Mouse (Mus musculus) CH12.LX (cell line): Measurements from ENCODE around the gene Mrpl36. TPM values are rescaled to one million over a fixed set of nuclear protein-coding genes. Genes with fewer than 3 reads are reported as not detected.

Source experiments
- DNase-seq: peaks from one replicate; pipeline ENCODE4 v3.0.0-alpha.2; 2013; ENCODE audit errors: extremely low read depth
- H3K27ac ChIP-seq: 2 replicates; pipeline ENCODE4 v1.5.1; 2012; ENCODE audit warnings: low read depth, mild to moderate bottlenecking, control low read depth, moderate library complexity; ENCODE audit not compliant: insufficient read depth
- H3K27me3 ChIP-seq: replicated peaks from 2 replicates; pipeline ENCODE3; 2012; ENCODE audit warnings: inconsistent platforms
- H3K36me3 ChIP-seq, 2 experiments: replicated peaks in 1 of 2; 2 replicates each; pipeline versions ENCODE3 to v1.6.1; 2012; ENCODE audit warnings: inconsistent platforms in 1 of 2, low read length in 1 of 2, mild to moderate bottlenecking in 1 of 2, mixed read lengths in 1 of 2, moderate library complexity in 1 of 2; ENCODE audit not compliant: control insufficient read depth in 1 of 2, insufficient read depth in 1 of 2
- H3K4me1 ChIP-seq, 2 experiments: 2 replicates each; pipeline ENCODE4 v1.6.1; 2012; ENCODE audit warnings: inconsistent platforms in 1 of 2, moderate library complexity in 1 of 2; ENCODE audit not compliant: insufficient read depth in 2 of 2, control insufficient read depth in 1 of 2
- H3K4me2 ChIP-seq: 2 replicates; pipeline ENCODE4 v1.6.1; 2012; ENCODE audit warnings: low read depth, mild to moderate bottlenecking, control low read depth; ENCODE audit not compliant: poor library complexity, insufficient read depth, severe bottlenecking
- H3K4me3 ChIP-seq, 3 experiments: fragments of 150-350 bp in 1 of 3; sonication (generic) in 1 of 3; replicated peaks in 1 of 3; 2 replicates each; pipeline versions ENCODE3 to v1.5.1; 2011 to 2012; ENCODE audit warnings: low read depth in 2 of 3, low read length in 2 of 3, mild to moderate bottlenecking in 2 of 3, moderate library complexity in 2 of 3, control low read depth in 1 of 3, improper control_type of control experiment in 1 of 3, inconsistent platforms in 1 of 3, mixed read lengths in 1 of 3; ENCODE audit not compliant: poor library complexity in 1 of 3
- H3K79me2 ChIP-seq: replicated peaks from 2 replicates; pipeline ENCODE4 v1.6.1; 2012; ENCODE audit warnings: mild to moderate bottlenecking, moderate library complexity; ENCODE audit not compliant: control insufficient read depth, poor library complexity, insufficient read depth, severe bottlenecking; ENCODE audit errors: extremely low read depth
- H3K9ac ChIP-seq: 2 replicates; pipeline ENCODE4 v1.6.1; 2012; ENCODE audit warnings: low read depth, mild to moderate bottlenecking, control low read depth, moderate library complexity; ENCODE audit not compliant: insufficient read depth
- H3K9me3 ChIP-seq: replicated peaks from 2 replicates; pipeline ENCODE3; 2012; ENCODE audit warnings: low read length, inconsistent platforms, mixed read lengths
- BHLHE40 ChIP-seq: IDR thresholded peaks from 2 replicates; pipeline ENCODE4 v1.6.1; 2011; ENCODE audit warnings: mild to moderate bottlenecking, low read depth, low read length, improper control_type of control experiment
- CHD1 ChIP-seq: IDR thresholded peaks from 2 replicates; pipeline ENCODE4 v1.6.1; 2012; ENCODE audit warnings: low read depth, low read length, improper control_type of control experiment, inconsistent platforms
- CHD2 ChIP-seq: IDR thresholded peaks from 2 replicates; pipeline ENCODE4 v1.6.1; 2011; ENCODE audit warnings: low read length, improper control_type of control experiment
- CTCF ChIP-seq, 2 experiments: IDR thresholded peaks in 1 of 2; conservative IDR thresholded peaks in 1 of 2; 2 replicates each; pipeline ENCODE4 v1.5.1; 2011 to 2012; ENCODE audit warnings: low read depth in 2 of 2, low read length in 2 of 2, improper control_type of control experiment in 1 of 2, inconsistent platforms in 1 of 2, mild to moderate bottlenecking in 1 of 2, moderate library complexity in 1 of 2
- E2F4 ChIP-seq: IDR thresholded peaks from 2 replicates; pipeline ENCODE4 v1.6.1; 2011; ENCODE audit warnings: low read depth, low read length, improper control_type of control experiment; ENCODE audit not compliant: insufficient replicate concordance
- GABPA ChIP-seq: IDR thresholded peaks from 2 replicates; pipeline ENCODE4 v1.6.1; 2012; ENCODE audit warnings: low read depth, low read length, improper control_type of control experiment, inconsistent platforms; ENCODE audit not compliant: insufficient replicate concordance
- IRF4 ChIP-seq: IDR thresholded peaks from 2 replicates; pipeline ENCODE4 v1.6.1; 2014; ENCODE audit warnings: low read depth, mild to moderate bottlenecking, inconsistent platforms, low read length, improper control_type of control experiment
- KAT2A ChIP-seq: IDR thresholded peaks from 2 replicates; pipeline ENCODE4 v1.6.1; 2012; ENCODE audit warnings: low read length, improper control_type of control experiment, inconsistent platforms; ENCODE audit not compliant: insufficient replicate concordance
- MAFK ChIP-seq: IDR thresholded peaks from 2 replicates; pipeline ENCODE4 v1.6.1; 2011; ENCODE audit warnings: low read length, improper control_type of control experiment; ENCODE audit not compliant: insufficient replicate concordance
- MAX ChIP-seq: IDR thresholded peaks from 2 replicates; pipeline ENCODE4 v1.6.1; 2011; ENCODE audit warnings: low read length, improper control_type of control experiment
- MAZ ChIP-seq: IDR thresholded peaks from 2 replicates; pipeline ENCODE4 v1.6.1; 2012; ENCODE audit warnings: low read depth, mild to moderate bottlenecking, inconsistent platforms, low read length, improper control_type of control experiment, moderate library complexity
- MEF2A ChIP-seq: IDR thresholded peaks from 2 replicates; pipeline ENCODE4 v1.6.1; 2014; ENCODE audit warnings: low read depth, mild to moderate bottlenecking, inconsistent platforms, low read length, improper control_type of control experiment, borderline replicate concordance
- MXI1 ChIP-seq: IDR thresholded peaks from 2 replicates; pipeline ENCODE4 v1.6.1; 2011; ENCODE audit warnings: mild to moderate bottlenecking, low read depth, low read length, improper control_type of control experiment
- NELFE ChIP-seq: IDR thresholded peaks from 2 replicates; pipeline ENCODE4 v1.6.1; 2011; ENCODE audit warnings: low read depth, low read length, improper control_type of control experiment
- NRF1 ChIP-seq: IDR thresholded peaks from 2 replicates; pipeline ENCODE4 v1.6.1; 2014; ENCODE audit warnings: low read depth, mild to moderate bottlenecking, inconsistent platforms, low read length, improper control_type of control experiment, moderate library complexity
- PAX5 ChIP-seq: IDR thresholded peaks from 2 replicates; pipeline ENCODE4 v1.6.1; 2012; ENCODE audit warnings: low read length, inconsistent platforms, mixed read lengths
- POLR2A ChIP-seq: IDR thresholded peaks from 2 replicates; pipeline ENCODE4 v1.6.1; 2011; ENCODE audit warnings: low read depth, mild to moderate bottlenecking, improper control_type of control experiment, low read length
- TBP ChIP-seq: conservative IDR thresholded peaks from 2 replicates; pipeline ENCODE4 v1.6.1; 2011; ENCODE audit warnings: low read depth, low read length, improper control_type of control experiment
- UBTF ChIP-seq: IDR thresholded peaks from 2 replicates; pipeline ENCODE4 v1.6.1; 2012; ENCODE audit warnings: low read depth, mild to moderate bottlenecking, inconsistent platforms, low read length, improper control_type of control experiment, moderate library complexity
- USF2 ChIP-seq: conservative IDR thresholded peaks from 2 replicates; pipeline ENCODE4 v1.6.1; 2011; ENCODE audit warnings: low read depth, low read length, improper control_type of control experiment
- ZC3H11A ChIP-seq: IDR thresholded peaks from 2 replicates; pipeline ENCODE4 v1.6.1; 2012; ENCODE audit warnings: low read depth, mild to moderate bottlenecking, inconsistent platforms, low read length, improper control_type of control experiment
- ZNF384 ChIP-seq: IDR thresholded peaks from 2 replicates; pipeline ENCODE4 v1.6.1; 2012; ENCODE audit warnings: low read depth, low read length, improper control_type of control experiment, inconsistent platforms
- dilution Hi-C: fragments of 300-500 bp; cut with MboI; formaldehyde crosslinking; loops from 2 replicates; pipeline ENCODE4 v1.14.3; 2020; ENCODE audit warnings: low sequenced_read_pairs; ENCODE audit not compliant: extremely low pct_unique_long_range_greater_than_20kb, extremely low pct_ligation_motif_present
- in situ Hi-C: fragments of 300-500 bp; cut with MboI; formaldehyde crosslinking; loops from 3 replicates; pipeline ENCODE4 v1.14.3; 2019; ENCODE audit warnings: low sequenced_read_pairs, low pct_ligation_motif_present, low pct_unique_long_range_greater_than_20kb, mixed read lengths
- polyA plus RNA-seq: library from polyadenylated mRNA; unstranded; fragments of >175 nt; gene quantifications from 2 replicates; pipeline ENCODE4 v1.2.1, GENCODE M21; 2012; ENCODE audit warnings: low read depth; ENCODE audit not compliant: insufficient read length
- total RNA-seq, 2 experiments: library from RNA; depleted of rRNA; stranded (reverse); fragments of 300-350 nt in 1 of 2; fragments of >200 nt in 1 of 2; gene quantifications; 2 replicates each; pipeline ENCODE4 v1.2.3; 2012 to 2014

The Mrpl36 gene
- total and polyA plus RNA-seq, 3 experiments = 102 to 220 (median 133) TPM

- TF ChIP-seq E2F4 (no peak), MAZ (no peak), BHLHE40 (no peak), PAX5 (no peak), CTCF (conservative IDR thresholded peaks at IDR 0.05 in 1 of 2, IDR thresholded peaks at IDR 0.05 in 1 of 2; ENCODE audit: low read depth in 2 of 2, low read length in 2 of 2) (no peak)
- DNase-seq = no peak
- Histone ChIP-seq H3K4me2 (no peak overlapping the region), H3K4me1 (peaks cover 0 to 38% of the 10 kb centered on the region in 2 experiments; a peak in 3 of 4 replicates), H3K27me3 (no peaks in the 10 kb centered on the region), H3K4me3 (no peak overlapping the region), H3K79me2 (no peaks in the 10 kb centered on the region), H3K9ac (no peak overlapping the region), H3K36me3 (no peaks in the 10 kb centered on the region), H3K9me3 (no peaks in the 10 kb centered on the region), H3K27ac (no peak overlapping the region)
- dilution Hi-C loops (no loop called here), in situ Hi-C loops (no loop called here)
Measured at GRCm38 (mm10) chr13:73279196-73279595, 49.1 kb upstream of the Mrpl36 start.

- DNase-seq = no peak
- Histone ChIP-seq H3K4me2 (no peak overlapping the region), H3K79me2 (no peaks in the 10 kb centered on the region), H3K4me3 (no peak overlapping the region), H3K9me3 (no peaks in the 10 kb centered on the region), H3K27me3 (no peaks in the 10 kb centered on the region), H3K36me3 (no peaks in the 10 kb centered on the region), H3K4me1 (peaks cover 0 to 19% of the 10 kb centered on the region in 2 experiments; a peak in 3 of 4 replicates), H3K27ac (no peak overlapping the region), H3K9ac (no peak overlapping the region)
- dilution Hi-C loops (no loop called here), in situ Hi-C loops (no loop called here)
- TF ChIP-seq ZNF384 (no peak), USF2 (no peak), MAX (no peak), IRF4 (no peak), GABPA (no peak), MAZ (no peak)
Measured at GRCm38 (mm10) chr13:73282407-73282806, 45.9 kb upstream of the Mrpl36 start.

- in situ Hi-C loops (no loop called here), dilution Hi-C loops (no loop called here)
- H3K4me3 ChIP-seq = no peak overlapping the region
- no peak for DNase-seq
- no peaks in the 10 kb centered on the region for H3K79me2 ChIP-seq
- no peaks in the 10 kb centered on the region for H3K36me3 ChIP-seq
- no peak overlapping the region for H3K9ac ChIP-seq
- H3K4me1 ChIP-seq = peaks cover 0 to 19% of the 10 kb centered on the region in 2 experiments; a peak in 3 of 4 replicates
- no peaks in the 10 kb centered on the region for H3K27me3 ChIP-seq
- H3K27ac ChIP-seq = no peak overlapping the region
- no peaks in the 10 kb centered on the region for H3K9me3 ChIP-seq
- H3K4me2 ChIP-seq = no peak overlapping the region
- TF ChIP-seq MAFK = no peak
- TF ChIP-seq POLR2A = no peak
- TF ChIP-seq MAZ = no peak
- TF ChIP-seq E2F4 = no peak
- no peak for TF ChIP-seq ZC3H11A
- no peak for TF ChIP-seq IRF4
- no peak for TF ChIP-seq MEF2A
- no peak for TF ChIP-seq CHD2
- no peak for TF ChIP-seq CTCF (conservative IDR thresholded peaks at IDR 0.05 in 1 of 2, IDR thresholded peaks at IDR 0.05 in 1 of 2; ENCODE audit: low read depth in 2 of 2, low read length in 2 of 2)
- no peak for TF ChIP-seq MXI1
- TF ChIP-seq TBP = no peak
- TF ChIP-seq KAT2A = no peak
- no peak for TF ChIP-seq UBTF
- TF ChIP-seq NELFE = no peak
- TF ChIP-seq NRF1 = no peak
- TF ChIP-seq CHD1 = no peak
- TF ChIP-seq USF2 = no peak
Measured at GRCm38 (mm10) chr13:73283534-73283933, 44.8 kb upstream of the Mrpl36 start.
